Mouse (Mus musculus) spleen, postnatal 0 days (tissue): ENCODE data around the gene Vmn2r95. TPM values are rescaled to one million over a fixed set of nuclear protein-coding genes. Genes with fewer than 3 reads are reported as not detected.

Source experiments
- polyA plus RNA-seq: library from polyadenylated mRNA; unstranded; fragments of >200 nt; fragmentation: Nextera tagmentation; extraction: Ambion mirVana; gene quantifications from 2 replicates; pipeline ENCODE4 v1.2.1, GENCODE M21; 2015

Gene Vmn2r95
- not detected in 2 replicates for polyA plus RNA-seq

DNA sequence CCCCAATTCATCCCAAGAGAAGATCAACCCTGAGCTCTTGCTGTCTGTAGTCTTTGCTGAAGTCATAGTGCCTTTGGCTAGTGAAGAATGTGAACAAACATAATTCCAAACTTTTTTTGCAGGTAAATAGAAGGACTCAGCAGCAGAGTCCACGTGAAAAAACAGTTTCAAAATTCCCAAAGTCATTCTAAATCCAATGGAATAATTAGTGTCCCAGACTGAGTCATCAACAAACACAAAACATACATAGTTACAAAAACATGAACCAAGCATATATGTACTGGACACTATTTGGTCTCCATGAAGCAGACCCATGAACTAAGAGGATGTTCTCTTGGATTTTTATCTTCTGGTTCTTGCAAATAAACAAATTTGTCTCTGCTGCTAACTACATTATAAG is at the start of gene Vmn2r95:
TSS of gene Vmn2r95 (plus strand) at position 301 of the 400 bp plus-strand sequence.

Other genes with a start within 250 kb of the Vmn2r95 start
- not detected in 2 replicates for gene Vmn2r94, start 146.3 kb upstream of the Vmn2r95 start, polyA plus RNA-seq
- gene Vmn2r93, start 126.0 kb upstream of the Vmn2r95 start, polyA plus RNA-seq: not detected in 2 replicates
- gene Vmn2r96, start 149.1 kb downstream of the Vmn2r95 start, polyA plus RNA-seq: not detected in 2 replicates